Mouse (Mus musculus) ovary, postnatal 10 days (tissue): ENCODE measurements around the gene Acsbg1.
A peak's percentile ranks its signal among the peaks of the same experiment; 100 is the strongest.
"Not testable (repeated sequence)": the region's sequence is repeated elsewhere in the genome, so short reads cannot be mapped to it uniquely, and the experiment has no call there.

Experiments
- DNase-seq: peaks from one replicate; pipeline ENCODE4 v3.0.0; 2022; ENCODE audit warnings: low spot score

Acsbg1 gene

DNA sequence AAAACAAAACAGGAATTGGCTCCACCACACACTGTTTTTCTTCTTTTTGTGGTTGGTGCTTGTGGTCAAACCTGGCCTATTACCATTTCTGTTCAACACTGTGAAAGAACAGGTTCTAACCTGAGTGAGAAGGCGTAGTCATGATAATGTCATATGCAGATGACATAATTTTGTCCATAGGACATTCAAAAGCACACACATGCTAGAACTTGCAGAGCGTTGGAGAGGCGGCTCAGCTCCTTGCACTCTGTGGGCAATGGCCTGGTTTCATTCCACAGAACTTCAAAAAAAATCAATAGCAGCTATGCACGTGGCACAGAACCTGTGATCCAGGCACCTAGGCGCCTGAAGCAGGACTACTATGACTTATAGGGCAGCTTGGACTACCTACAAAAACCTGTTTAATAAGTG, 48.9 kb downstream of the Acsbg1 start:
- no peak for DNase-seq

DNA sequence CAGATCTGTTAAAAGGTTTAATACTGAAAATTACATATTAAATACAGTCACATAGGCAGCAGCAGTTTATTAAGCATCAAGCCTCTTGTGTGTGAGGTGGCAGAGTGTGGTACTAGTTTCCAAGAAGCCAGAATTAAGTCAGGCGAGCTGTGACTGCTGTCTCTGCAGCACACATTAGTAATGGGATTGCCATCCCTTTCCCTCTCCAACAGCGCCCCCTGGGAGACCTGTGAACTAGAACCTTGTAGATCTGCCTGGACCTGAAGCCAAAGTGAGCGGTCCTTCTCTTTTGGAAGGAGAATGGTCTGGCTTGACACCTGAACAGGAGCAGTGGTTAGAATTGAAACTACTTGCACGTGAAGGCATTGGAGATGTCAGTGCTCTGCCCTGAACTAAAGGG, 56.8 kb downstream of the Acsbg1 start:
- DNase-seq, result no peak

DNA sequence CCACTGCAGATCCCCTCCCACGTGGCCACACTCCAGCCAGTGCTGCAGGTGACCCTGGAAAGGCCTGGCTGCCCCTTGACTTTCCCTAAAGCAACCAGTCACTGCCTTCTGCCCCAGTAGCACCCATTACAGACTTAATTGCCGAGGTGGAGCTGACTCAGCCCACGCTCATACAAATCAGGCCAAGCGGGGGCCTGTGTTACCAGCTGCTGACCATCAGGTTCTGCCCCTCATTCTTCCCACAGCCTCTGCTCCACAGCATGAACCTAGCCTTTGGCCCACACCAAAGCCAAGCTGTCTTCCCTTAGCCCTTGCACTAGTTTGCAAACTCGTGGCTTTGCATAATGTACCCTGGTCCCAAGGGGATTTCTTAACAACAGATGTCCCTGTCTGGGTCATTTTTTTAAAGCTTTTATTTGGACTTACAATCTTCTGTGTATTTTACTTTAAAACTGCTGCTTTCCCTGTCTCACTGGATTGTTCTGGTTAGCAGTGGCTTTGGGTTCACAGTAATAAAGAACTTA, 57.5 kb downstream of the Acsbg1 start:
- DNase-seq, result no peak

DNA sequence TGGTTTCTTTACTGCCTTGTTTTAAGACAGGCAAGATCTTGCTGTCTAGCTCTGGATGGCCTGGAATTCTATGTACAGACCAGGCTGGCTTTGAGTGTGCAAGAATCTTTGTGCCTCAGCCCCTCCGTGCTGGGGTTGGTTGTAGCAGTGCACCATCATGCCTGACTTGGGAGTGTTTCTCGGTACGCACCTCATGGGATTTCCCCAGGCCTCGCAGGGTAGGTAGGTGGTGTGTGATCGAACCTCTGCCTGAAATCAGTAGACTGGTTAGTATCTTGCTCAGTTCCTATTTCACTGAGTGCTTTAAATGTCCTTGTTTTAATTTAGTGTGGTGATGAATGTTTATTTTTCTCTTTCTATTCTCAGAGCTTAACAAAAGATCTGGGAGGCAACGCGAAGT, 58.8 kb downstream of the Acsbg1 start:
- no peak for DNase-seq

DNA sequence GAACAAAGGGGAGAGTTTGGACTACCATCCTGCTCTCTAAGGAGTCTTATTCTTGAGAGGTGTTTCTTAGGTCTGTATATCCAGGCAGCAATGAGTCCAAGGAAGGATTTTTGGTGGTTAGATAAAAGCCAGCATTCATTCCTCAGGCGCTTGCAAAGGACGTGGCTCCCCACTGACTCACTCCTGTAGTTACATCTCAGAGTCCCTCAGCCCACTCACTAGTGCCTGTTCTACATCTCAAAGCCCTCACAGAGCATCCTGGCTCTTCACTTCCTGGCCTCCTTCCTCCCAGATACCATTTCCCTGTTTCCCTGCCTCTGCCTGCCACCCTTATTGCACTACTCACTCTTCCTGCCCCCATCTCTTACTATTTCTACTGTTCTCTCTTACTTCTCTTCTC, 59.3 kb downstream of the Acsbg1 start:
- no peak for DNase-seq

DNA sequence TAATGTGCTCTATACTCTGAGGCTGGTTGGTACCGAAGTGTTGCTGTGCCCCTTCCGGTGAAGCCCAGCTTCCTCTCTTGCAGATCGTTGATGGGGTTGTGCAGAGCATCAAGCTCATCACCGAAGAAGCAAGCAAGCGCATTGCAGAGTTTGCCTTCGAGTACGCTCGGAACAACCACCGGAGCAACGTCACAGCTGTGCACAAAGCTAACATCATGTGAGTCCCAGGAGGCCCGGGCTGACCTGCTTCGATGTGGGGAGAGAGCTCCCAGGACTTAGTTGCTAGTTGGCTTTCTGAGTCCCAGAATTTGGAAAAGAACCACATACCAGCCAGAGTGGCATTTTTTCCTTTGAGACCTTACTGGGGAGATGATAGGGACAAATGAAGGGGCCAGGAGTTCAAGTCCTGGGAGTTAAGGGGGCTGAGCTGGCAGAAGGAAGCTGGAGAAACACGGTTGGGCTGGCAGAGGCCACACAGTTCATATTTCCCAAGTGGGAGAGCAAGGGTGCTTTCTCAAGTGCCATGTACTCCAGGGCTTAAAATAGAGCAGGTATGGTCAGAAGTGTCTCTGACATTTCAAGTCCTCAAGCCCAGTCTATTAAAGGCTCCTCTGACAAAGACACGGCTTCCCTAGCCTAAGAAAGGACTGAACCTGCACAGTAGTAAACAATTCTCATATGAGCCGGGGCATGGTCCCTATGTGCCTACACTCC, 64.8 kb downstream of the Acsbg1 start:
- DNase-seq, result no peak

DNA sequence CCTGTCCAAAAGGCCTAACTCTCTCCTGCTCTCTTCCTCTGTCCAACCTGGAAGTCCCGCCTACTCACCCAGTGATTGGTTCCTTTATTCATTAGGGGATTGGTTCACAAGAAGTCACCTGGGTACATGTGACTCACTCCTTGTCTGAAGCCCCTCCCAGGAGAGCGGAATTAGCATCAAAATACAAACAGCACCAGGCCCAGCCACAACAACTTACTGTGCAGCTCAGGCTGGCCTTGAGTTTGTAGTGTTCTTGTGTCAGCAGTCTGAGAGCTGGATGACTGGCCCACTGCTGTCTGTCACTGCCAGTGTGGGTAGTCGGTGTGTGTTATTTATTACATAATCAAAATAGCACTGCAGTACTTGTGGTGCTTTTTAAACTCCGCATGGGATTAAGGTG, 68.0 kb downstream of the Acsbg1 start:
- not testable (repeated sequence) for DNase-seq

DNA sequence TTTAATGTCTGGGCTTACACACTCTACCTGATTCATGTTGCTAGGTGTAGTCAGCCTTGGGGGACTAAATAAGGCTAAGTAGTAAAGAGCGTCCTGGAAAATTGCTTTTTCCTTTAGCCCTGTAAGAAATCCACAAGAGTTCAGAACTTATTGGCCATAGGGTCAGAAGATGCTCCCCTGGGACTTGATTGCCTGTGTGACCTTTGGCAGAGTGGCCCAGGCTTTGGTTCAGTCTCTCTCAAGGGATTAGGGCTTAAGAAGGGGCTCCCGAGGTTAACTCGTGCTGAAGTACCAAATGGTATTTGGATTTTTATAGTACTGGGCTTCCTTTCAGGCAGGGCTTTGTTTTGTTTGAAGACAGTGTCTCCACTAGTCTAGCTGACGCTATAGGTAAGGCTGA, 73.8 kb downstream of the Acsbg1 start:
- no peak for DNase-seq

DNA sequence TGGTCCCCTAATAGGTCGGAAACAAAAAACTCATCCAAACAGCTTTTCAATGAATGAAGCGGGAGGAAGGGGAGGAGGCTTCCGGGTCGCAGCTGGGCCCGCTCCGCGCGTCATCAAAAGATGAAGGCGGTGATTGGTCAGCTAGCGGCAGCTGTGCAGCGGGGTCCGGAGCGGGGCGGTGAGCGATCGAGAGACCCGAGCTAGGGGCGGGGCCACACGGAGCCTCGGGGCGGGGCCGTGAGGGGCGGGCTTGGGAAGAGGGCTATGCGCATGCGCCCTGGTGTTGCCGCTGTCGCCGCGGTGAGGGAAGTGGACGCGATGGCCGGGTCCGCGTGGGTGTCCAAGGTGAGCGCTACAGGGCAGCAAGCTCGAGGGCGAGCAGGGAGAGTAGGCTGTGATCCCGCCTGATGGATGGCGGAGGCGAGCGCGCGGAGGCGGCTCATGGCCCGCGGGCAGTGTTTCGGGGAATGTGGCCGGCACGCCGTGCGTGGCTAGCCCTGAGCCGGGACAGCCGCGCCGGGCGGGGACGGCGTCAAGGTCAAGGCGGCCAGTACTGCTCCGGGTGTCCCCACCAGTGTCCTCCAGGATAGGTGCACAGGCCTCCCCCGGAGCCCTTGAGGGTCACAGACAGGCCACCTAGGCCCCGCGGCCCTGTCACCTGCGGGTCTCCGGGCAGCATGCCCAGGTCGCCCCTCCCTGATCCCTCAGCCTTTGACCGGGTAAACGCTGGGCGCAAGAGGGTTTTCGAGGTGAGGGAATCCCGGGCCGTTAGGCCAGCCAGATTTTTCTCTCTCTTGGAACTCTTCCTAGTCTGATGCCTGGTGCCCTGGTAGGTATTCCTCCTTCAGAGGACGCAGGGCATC, 75.2 kb downstream of the Acsbg1 start, which contains the start of gene Idh3a:
Idh3a (plus strand) TSS at position 136 of the 863 bp plus-strand sequence.
- DNase-seq, result peak; percentile 95

DNA sequence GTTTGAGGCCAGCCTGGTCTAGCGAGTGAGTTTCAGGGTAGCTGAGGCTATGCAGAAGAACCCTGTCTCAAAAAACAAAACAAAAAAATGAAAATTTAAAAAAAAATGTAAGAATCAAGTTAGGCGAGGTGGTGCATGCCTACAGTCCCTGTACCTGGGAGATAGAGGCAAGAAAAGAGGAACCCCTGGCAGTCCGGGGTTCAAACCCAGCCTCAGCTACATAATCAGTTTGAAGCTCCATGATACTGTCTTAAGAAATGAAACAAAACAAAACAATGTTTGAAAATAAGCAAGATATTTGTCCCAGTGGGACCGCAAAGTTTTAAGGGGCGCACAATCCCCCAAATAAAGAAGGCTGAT, 75.9 kb downstream of the Acsbg1 start:
- DNase-seq, result no peak

DNA sequence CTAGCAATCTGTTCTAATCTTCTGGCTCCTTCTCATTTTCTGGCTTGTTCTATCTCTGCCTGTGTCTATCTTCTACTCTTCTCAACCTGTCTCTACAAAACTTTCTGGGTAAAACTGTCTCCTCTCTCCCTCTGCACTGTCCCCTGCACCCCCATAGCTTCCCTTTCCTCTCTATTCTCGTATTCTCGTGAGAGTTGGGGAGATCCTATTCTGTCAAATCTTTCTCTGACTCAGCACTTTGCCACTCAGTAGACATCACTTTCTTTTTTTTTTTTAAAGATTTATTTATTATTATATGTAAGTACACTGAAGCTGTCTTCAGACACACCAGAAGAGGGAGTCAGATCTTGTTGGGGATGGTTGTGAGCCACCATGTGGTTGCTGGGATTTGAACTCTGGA, 77.5 kb downstream of the Acsbg1 start:
- not testable (repeated sequence) for DNase-seq

DNA sequence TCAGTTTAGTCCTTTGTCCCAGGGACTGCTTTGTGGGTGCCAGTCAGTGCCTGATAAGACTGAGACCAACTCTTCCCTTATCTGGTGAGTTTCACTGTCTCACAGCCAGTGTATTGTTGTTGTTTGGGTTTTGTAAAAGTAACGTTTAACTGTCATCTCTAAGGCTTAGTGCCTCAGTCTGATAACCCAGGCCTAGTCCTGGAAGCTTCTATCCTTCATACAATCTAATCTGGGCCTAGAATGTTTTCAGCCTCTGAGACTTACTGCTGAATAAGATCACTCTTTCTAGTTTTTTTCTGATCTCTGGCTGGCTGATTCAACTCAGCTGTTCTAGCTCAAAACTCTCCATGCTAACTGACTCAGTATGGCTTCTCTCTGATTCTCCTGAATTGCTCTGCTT, 78.0 kb downstream of the Acsbg1 start:
- DNase-seq, result no peak

DNA sequence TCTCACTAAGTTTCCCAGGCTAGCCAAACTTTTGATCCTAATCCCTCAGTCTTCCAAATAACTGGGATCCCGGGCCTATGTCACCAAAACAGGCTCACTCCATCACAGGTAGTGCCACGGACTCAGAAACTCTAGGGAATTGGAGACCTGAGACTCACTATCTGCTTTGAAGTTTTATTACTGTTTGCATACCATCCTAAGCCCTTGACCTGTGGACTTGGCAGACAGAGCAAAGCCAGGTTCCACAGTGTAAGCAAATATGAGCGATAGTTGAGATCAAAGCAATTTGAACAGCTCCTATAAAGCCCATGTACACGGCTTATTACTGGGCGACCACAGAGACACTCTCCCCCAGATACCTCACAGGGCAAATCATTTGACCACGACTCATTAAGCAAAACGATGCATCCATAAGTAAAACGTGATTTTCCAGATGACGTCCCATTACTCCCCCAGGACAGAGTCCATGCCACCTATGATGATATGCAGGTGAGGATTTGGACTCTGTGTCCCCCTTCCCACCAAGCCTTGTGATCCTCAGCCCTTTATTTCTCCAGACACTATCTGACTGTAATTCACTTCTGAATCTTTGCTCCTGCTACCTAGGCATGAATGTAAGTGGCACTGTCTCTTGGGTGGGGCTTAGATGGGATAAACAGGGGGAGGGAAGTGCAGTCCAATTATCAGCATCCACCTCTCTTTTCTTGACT, 90.4 kb downstream of the Acsbg1 start:
- DNase-seq, result no peak

DNA sequence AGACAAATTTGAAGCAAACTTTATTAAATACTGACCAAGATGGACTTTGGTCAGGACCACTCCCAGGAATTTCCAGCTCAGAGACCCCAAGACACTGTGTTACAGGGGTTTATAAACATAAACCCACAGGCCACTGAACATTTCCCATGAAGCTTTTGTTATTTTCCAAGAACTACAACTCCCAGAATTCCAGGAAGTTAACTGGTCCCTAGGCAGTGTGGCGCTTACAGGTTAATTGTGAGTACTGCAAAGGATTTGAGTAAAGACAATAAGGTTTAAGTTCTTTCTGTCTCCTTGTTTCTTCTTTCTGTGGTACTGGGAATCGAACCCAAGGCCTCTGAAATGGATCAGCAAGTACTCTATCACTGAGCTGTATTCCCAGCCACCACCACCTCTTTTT, 92.9 kb downstream of the Acsbg1 start:
- no peak for DNase-seq

DNA sequence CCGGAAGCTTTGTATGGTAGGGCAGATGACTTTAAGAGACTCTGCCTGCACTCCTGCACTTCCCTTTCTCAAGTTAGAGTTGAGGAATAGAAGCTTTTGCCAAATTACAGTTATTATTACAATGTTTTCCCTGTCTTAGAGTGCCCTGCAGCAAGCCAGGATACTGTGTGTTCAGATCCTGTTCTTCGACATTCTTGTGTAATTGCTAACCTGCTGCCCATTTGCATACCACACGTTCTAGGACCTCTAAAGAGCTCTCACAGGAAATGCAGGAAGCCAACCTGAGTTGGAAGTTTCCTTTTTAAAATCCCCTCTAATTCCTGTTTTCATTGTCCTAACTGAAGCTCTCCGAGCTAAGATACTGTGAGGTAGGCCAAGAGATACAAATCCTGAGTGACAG, 94.7 kb downstream of the Acsbg1 start:
- no peak for DNase-seq

DNA sequence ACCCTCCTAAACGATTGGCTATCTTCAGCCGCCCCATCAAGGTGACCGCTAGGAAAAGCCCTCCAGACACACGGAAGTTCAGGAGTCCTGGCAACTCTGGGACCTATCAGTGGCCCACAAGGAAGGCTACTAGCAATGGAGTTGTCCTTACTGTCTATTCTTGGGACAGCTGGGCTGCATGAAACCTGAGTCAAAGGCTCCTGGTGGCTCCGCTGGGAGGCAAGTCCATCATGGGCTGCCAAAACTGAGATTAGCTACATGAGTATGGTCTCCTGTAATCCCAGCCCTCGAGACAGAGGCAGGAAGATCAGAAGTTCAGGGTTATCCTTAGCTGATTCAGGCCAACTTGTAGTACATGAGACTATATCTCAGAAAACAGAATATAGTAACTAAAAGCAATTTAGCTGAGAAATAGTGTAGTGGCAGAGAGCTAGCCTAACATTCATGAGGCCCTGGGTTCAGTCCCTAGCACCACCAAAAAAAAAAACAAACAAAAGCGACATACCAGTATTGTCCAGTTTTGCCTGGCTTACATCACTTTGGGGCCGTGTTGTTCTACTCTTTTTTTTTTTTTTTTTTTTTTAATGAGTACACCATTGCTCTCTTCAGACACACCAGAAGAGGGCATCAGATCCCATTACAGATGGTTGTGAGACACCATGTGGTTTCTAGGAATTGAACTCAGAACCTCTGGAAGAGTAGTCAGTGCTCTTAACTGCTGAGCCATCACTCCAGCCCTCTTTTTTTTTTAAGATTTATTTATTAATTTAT, 100.7 kb downstream of the Acsbg1 start:
- no peak for DNase-seq

DNA sequence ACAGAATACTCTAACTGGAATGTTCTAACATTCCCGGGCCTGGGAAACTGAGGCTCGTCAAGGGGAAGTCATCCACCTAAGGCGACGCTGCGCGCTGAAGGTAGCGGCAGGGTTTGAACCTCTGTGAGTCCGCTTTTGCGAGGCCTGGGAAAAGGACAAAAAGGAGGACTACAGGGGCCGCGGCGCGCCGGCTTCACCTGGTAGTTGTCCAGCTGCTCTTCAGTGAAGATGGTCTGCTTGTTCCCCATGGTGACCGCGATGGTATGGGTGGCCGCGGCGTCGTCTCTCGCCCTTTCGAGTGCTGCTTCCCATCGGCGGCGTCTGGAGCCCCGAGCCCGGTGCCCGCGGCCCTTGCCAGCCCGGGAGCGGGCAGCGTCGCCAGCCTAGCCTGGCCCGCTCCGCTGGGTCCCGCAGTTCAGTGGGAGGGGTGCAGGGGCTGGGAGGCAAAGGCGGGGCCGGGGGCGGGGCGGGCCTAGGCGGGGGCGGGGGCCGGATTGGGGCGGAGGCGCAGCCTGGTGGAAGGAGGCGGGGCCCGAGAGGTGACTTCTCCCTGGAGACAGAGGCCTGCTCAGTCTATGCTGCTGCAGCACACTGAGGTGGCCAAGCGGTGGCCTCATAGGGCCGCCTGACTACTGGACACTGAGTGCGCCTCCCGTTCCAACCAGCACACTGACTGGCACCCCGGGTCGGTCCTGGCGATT, 101.7 kb downstream of the Acsbg1 start, which contains the start of gene Cib2:
Cib2 (minus strand) TSS at position 448 of the 701 bp plus-strand sequence.
- DNase-seq, result peak; percentile 24

DNA sequence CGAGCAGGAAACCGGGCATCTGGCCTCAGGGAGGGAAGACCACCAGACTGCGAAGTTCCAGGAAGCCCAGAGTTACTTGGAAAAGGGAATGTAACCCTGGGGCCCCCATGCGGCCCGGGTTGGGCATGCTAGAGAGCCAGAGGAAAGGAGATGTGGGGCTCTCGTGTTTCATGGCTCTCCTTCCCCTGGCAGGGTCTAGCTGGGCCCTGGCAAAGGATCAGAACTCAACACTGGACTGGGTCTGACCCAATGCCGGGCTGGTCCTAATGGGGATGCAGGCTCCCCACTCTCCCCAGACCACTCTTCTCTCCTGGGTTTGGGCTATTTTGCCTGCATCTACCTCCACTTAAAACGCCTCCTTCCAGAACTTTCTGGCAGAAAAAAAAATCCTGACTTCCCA, 102.9 kb downstream of the Acsbg1 start:
- DNase-seq, result no peak

DNA sequence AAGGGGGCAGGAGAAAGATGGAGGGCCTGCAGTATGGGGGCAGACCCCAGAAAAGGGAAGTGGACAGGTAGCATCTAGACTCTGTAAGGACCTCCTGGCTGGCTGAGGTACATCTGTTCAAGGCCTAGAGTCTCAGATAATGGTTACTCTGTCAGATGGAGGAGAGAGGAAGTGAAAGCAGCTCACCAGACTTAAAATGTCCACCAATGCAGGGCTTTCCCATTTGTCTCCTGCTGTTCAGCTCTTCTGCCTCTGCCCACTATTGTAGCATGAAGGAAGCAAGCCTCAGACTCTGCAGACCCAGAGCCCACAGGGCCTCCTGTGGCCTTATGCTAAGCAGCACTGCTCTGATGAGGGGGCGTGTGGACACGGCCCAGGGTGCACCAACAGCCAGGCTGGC, 106.6 kb downstream of the Acsbg1 start:
- DNase-seq, result no peak
